Mouse (Mus musculus): ENCODE data around the gene Il31ra. TPM values are rescaled to one million over a fixed set of nuclear protein-coding genes. Genes with fewer than 3 reads are reported as not detected.
"Not testable (repeated sequence)": the region's sequence is repeated elsewhere in the genome, so short reads cannot be mapped to it uniquely, and the experiment has no call there.

Il31ra gene
- polyA plus RNA-seq (2014; fragmentation: Nextera tagmentation; extraction: Ambion mirVana), result not detected in 2 replicates

GRCm38 (mm10) chr13:112594260-112594659, at the start of gene Il31ra:
Gene Il31ra, minus strand, starts transcription at chr13:112594360.
- H3K9me3 ChIP-seq (ENCODE audit: control insufficient read depth, low read length); H3K4me1 ChIP-seq (ENCODE audit: control insufficient read depth, insufficient read depth, low read length); ATAC-seq (ENCODE audit: low FRiP score, low TSS enrichment); H3K27me3 ChIP-seq (ENCODE audit: control insufficient read depth, insufficient read depth, low read length); H3K9ac ChIP-seq (replicated peaks; ENCODE audit: low read length); H3K36me3 ChIP-seq (ENCODE audit: control insufficient read depth, insufficient read depth, low read length); DNase-seq; H3K4me3 ChIP-seq (replicated peaks; ENCODE audit: low read depth, low read length); H3K27ac ChIP-seq (replicated peaks; ENCODE audit: low read depth, low read length); H3K4me2 ChIP-seq (ENCODE audit: low read length): not testable (repeated sequence)
- WGBS, result 95% methylated on average over 6 of the region's 8 CpGs

DNA sequence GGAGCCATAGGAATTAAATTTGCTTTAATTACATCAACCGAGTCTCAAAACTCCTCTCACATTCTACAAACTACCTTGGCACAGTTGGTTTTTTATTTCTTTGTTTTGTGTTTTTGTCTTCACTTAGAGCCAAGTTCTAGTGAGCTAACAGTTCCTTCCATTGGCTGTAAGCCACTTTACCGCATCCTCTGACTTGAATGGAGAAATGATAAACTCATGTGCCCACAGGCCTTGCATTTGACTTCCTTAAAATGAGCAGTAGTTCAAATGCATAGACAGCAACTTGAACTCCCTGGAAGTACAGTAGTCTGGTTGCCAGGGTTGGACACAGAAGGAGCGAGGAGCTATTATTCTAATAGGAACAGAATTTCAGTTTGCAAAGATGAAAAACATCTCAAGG, 48.7 kb upstream of the Il31ra start:
- H3K4me3 ChIP-seq (replicated peaks; ENCODE audit: low read depth, low read length), result no peak overlapping the region
- H3K9ac ChIP-seq (replicated peaks; ENCODE audit: low read length), result no peak overlapping the region
- ATAC-seq (ENCODE audit: low FRiP score, low TSS enrichment) (no peak), DNase-seq (no peak)
- H3K36me3 ChIP-seq (ENCODE audit: control insufficient read depth, insufficient read depth, low read length), result no peaks in the 10 kb centered on the region
- no peaks in the 10 kb centered on the region for H3K4me1 ChIP-seq (ENCODE audit: control insufficient read depth, insufficient read depth, low read length)
- no peaks in the 10 kb centered on the region for H3K9me3 ChIP-seq (ENCODE audit: control insufficient read depth, low read length)
- no peak overlapping the region for H3K27ac ChIP-seq (replicated peaks; ENCODE audit: low read depth, low read length)
- H3K4me2 ChIP-seq (ENCODE audit: low read length), result no peak overlapping the region
- 92% methylated on average over 3 of the region's 3 CpGs for WGBS
- H3K27me3 ChIP-seq (ENCODE audit: control insufficient read depth, insufficient read depth, low read length), result no peaks in the 10 kb centered on the region

DNA sequence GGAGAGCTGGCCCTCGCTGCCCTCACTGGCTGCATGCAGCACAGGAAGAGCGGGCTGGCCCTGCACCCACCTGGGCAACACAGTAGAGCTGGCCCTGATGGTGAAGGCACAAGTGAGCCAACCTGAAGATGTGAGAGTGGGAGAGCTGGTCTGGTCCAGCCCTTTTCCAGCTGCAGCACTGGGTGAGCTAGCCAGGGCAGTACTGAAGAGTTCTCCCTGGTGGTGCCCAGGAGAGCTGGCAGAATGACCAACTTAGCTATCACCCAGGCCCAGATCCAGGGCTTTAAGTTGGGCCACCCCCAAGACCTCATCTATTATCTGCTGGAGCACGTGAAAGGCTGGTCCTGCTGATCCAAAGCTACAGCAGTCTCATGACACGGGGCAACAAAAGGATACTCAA, 45.0 kb upstream of the Il31ra start:
- H3K9ac ChIP-seq (replicated peaks; ENCODE audit: low read length), result no peak overlapping the region
- H3K9me3 ChIP-seq (ENCODE audit: control insufficient read depth, low read length), result no peaks in the 10 kb centered on the region
- WGBS, result 72% methylated on average over 4 of the region's 4 CpGs
- H3K27me3 ChIP-seq (ENCODE audit: control insufficient read depth, insufficient read depth, low read length), result no peaks in the 10 kb centered on the region
- no peaks in the 10 kb centered on the region for H3K36me3 ChIP-seq (ENCODE audit: control insufficient read depth, insufficient read depth, low read length)
- no peak overlapping the region for H3K27ac ChIP-seq (replicated peaks; ENCODE audit: low read depth, low read length)
- no peak for DNase-seq
- H3K4me3 ChIP-seq (replicated peaks; ENCODE audit: low read depth, low read length), result no peak overlapping the region
- ATAC-seq (ENCODE audit: low FRiP score, low TSS enrichment), result no peak
- H3K4me2 ChIP-seq (ENCODE audit: low read length), result no peak overlapping the region
- H3K4me1 ChIP-seq (ENCODE audit: control insufficient read depth, insufficient read depth, low read length), result no peaks in the 10 kb centered on the region

- Histone ChIP-seq H3K27me3 (ENCODE audit: control insufficient read depth, insufficient read depth, low read length) (no peaks in the 10 kb centered on the region), H3K27ac (replicated peaks; ENCODE audit: low read depth, low read length) (no peak overlapping the region), H3K36me3 (ENCODE audit: control insufficient read depth, insufficient read depth, low read length) (no peaks in the 10 kb centered on the region), H3K9me3 (ENCODE audit: control insufficient read depth, low read length) (no peaks in the 10 kb centered on the region), H3K4me3 (replicated peaks; ENCODE audit: low read depth, low read length) (no peak overlapping the region), H3K4me1 (ENCODE audit: control insufficient read depth, insufficient read depth, low read length) (no peaks in the 10 kb centered on the region), H3K4me2 (ENCODE audit: low read length) (no peak overlapping the region), H3K9ac (replicated peaks; ENCODE audit: low read length) (no peak overlapping the region)
- no peak for DNase-seq
- ATAC-seq (ENCODE audit: low FRiP score, low TSS enrichment), result no peak
- WGBS, result 39% methylated on average over 3 of the region's 3 CpGs
Measured at GRCm38 (mm10) chr13:112636498-112636897, 42.3 kb upstream of the Il31ra start.

GRCm38 (mm10) chr13:112635174-112635837, 41.1 kb upstream of the Il31ra start:
- Histone ChIP-seq H3K27me3 (ENCODE audit: control insufficient read depth, insufficient read depth, low read length) (no peaks in the 10 kb centered on the region), H3K4me3 (replicated peaks; ENCODE audit: low read depth, low read length) (no peak overlapping the region), H3K4me1 (ENCODE audit: control insufficient read depth, insufficient read depth, low read length) (no peaks in the 10 kb centered on the region), H3K4me2 (ENCODE audit: low read length) (no peak overlapping the region), H3K36me3 (ENCODE audit: control insufficient read depth, insufficient read depth, low read length) (no peaks in the 10 kb centered on the region), H3K27ac (replicated peaks; ENCODE audit: low read depth, low read length) (no peak overlapping the region), H3K9me3 (ENCODE audit: control insufficient read depth, low read length) (no peaks in the 10 kb centered on the region), H3K9ac (replicated peaks; ENCODE audit: low read length) (no peak overlapping the region)
- ATAC-seq (ENCODE audit: low FRiP score, low TSS enrichment) (no peak), DNase-seq (no peak)
- WGBS, result 61% methylated on average over 7 of the region's 7 CpGs

DNA sequence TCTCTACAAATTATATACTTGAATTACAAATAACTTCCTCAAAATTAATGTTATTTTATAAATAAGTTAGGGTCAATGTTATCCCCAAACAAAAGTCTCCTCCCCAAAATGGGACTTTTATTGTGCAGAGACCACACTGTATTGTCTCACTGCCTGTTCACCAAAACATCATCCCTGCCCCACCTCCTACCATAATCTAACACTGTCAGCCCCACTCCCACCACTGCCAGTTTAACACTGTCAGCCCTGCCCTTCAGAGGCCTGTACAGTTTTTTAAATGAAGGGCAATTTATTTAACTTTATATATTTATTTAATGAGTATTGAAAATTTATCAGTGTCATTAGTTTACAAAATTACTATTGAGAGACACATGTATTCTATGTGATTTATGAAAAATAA, 31.4 kb upstream of the Il31ra start:
- no peak for ATAC-seq (ENCODE audit: low FRiP score, low TSS enrichment)
- Histone ChIP-seq H3K36me3 (ENCODE audit: control insufficient read depth, insufficient read depth, low read length) (no peaks in the 10 kb centered on the region), H3K27ac (replicated peaks; ENCODE audit: low read depth, low read length) (no peak overlapping the region), H3K4me3 (replicated peaks; ENCODE audit: low read depth, low read length) (no peak overlapping the region), H3K27me3 (ENCODE audit: control insufficient read depth, insufficient read depth, low read length) (no peaks in the 10 kb centered on the region), H3K4me1 (ENCODE audit: control insufficient read depth, insufficient read depth, low read length) (no peaks in the 10 kb centered on the region), H3K9me3 (ENCODE audit: control insufficient read depth, low read length) (no peaks in the 10 kb centered on the region), H3K4me2 (ENCODE audit: low read length) (no peak overlapping the region), H3K9ac (replicated peaks; ENCODE audit: low read length) (no peak overlapping the region)
- DNase-seq, result no peak

DNA sequence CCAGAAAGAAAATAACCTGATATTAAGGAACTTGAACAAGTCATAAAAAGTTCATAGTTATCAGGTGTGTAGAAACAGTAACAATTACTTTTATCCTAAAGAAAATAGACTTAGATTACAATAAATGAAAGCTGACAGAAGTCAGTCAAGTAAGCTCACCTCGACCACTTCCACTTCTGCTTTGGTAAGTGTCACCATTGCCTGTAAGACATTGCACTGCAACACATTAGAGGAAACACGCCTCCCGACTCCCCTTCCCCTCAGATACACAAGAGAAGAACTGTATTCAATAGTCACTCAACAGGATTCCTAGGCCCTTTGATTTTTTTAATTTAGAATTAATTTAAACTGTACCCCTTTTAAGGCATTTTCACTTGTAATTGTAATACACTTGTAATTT, 30.5 kb upstream of the Il31ra start:
- no peaks in the 10 kb centered on the region for H3K4me1 ChIP-seq (ENCODE audit: control insufficient read depth, insufficient read depth, low read length)
- H3K4me2 ChIP-seq (ENCODE audit: low read length), result no peak overlapping the region
- ATAC-seq (ENCODE audit: low FRiP score, low TSS enrichment) (no peak), DNase-seq (no peak)
- no peak overlapping the region for H3K9ac ChIP-seq (replicated peaks; ENCODE audit: low read length)
- H3K27ac ChIP-seq (replicated peaks; ENCODE audit: low read depth, low read length), result no peak overlapping the region
- H3K9me3 ChIP-seq (ENCODE audit: control insufficient read depth, low read length), result no peaks in the 10 kb centered on the region
- H3K27me3 ChIP-seq (ENCODE audit: control insufficient read depth, insufficient read depth, low read length), result no peaks in the 10 kb centered on the region
- no peaks in the 10 kb centered on the region for H3K36me3 ChIP-seq (ENCODE audit: control insufficient read depth, insufficient read depth, low read length)
- WGBS, result 84% methylated on average over 3 of the region's 3 CpGs
- H3K4me3 ChIP-seq (replicated peaks; ENCODE audit: low read depth, low read length), result no peak overlapping the region

DNA sequence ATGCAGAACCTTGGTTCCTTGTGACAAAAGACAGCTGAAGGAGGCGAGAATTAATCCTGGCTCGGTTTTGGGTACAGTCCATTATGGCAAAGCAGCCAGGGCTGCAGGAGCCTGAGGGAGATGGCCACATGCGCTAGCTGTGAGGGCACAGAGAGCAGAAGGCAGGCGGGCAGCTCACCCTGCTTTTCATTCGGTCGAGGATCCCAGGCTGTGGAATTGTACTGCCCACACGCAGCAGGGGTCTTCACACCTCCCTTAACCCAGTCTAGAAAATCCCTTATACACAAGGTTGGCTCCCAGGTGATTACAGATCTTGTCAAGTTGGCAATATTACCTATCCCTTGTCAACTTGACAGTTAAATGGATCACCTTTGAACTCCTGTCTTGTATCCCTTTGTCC, 29.5 kb upstream of the Il31ra start:
- Histone ChIP-seq H3K27me3 (ENCODE audit: control insufficient read depth, insufficient read depth, low read length) (no peaks in the 10 kb centered on the region), H3K27ac (replicated peaks; ENCODE audit: low read depth, low read length) (no peak overlapping the region), H3K9me3 (ENCODE audit: control insufficient read depth, low read length) (no peaks in the 10 kb centered on the region), H3K4me2 (ENCODE audit: low read length) (no peak overlapping the region), H3K4me3 (replicated peaks; ENCODE audit: low read depth, low read length) (no peak overlapping the region), H3K36me3 (ENCODE audit: control insufficient read depth, insufficient read depth, low read length) (no peaks in the 10 kb centered on the region), H3K4me1 (ENCODE audit: control insufficient read depth, insufficient read depth, low read length) (no peaks in the 10 kb centered on the region), H3K9ac (replicated peaks; ENCODE audit: low read length) (no peak overlapping the region)
- 50% methylated on average over 7 of the region's 7 CpGs for WGBS
- DNase-seq (no peak), ATAC-seq (ENCODE audit: low FRiP score, low TSS enrichment) (no peak)

GRCm38 (mm10) chr13:112621592-112621991, 27.4 kb upstream of the Il31ra start:
- no peak for DNase-seq

More at GRCm38 (mm10) chr13:112621592-112621991, 27.4 kb upstream of the Il31ra start:
- no peaks in the 10 kb centered on the region for H3K27me3 ChIP-seq (ENCODE audit: control insufficient read depth, insufficient read depth, low read length)
- H3K36me3 ChIP-seq (ENCODE audit: control insufficient read depth, insufficient read depth, low read length), result no peaks in the 10 kb centered on the region
- no peak overlapping the region for H3K27ac ChIP-seq (replicated peaks; ENCODE audit: low read depth, low read length)
- no peaks in the 10 kb centered on the region for H3K9me3 ChIP-seq (ENCODE audit: control insufficient read depth, low read length)
- 79% methylated on average over 3 of the region's 3 CpGs for WGBS
- no peak overlapping the region for H3K4me3 ChIP-seq (replicated peaks; ENCODE audit: low read depth, low read length)
- no peak for ATAC-seq (ENCODE audit: low FRiP score, low TSS enrichment)
- no peak overlapping the region for H3K9ac ChIP-seq (replicated peaks; ENCODE audit: low read length)
- H3K4me1 ChIP-seq (ENCODE audit: control insufficient read depth, insufficient read depth, low read length), result no peaks in the 10 kb centered on the region
- no peak overlapping the region for H3K4me2 ChIP-seq (ENCODE audit: low read length)
